Mouse (Mus musculus): Measurements from ENCODE around the gene Olfr519.

Olfr519 gene

DNA sequence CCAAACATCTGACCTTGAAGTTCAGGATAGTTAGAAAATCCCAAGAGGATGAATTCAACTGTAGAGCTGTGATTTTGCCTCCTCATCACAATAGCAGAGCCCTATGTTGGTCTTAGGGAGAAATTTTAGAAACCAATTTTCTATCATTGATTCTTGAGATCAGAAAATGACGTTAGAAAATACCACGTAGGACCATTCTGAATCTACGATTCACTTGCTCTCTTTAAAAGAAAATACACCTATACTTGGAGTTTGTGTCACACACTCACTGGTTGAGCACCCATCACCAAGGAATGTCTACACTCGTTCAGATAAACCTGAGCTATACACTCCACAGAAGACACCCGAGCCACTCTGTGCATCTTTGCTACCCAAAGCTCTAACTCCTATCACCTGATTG lies at the start of gene Olfr519:
Gene Olfr519 (minus strand): TSS at position 101 of the 400 bp plus-strand sequence.
- no peak for DNase-seq (ENCODE audit: low read depth, low spot score)

DNA sequence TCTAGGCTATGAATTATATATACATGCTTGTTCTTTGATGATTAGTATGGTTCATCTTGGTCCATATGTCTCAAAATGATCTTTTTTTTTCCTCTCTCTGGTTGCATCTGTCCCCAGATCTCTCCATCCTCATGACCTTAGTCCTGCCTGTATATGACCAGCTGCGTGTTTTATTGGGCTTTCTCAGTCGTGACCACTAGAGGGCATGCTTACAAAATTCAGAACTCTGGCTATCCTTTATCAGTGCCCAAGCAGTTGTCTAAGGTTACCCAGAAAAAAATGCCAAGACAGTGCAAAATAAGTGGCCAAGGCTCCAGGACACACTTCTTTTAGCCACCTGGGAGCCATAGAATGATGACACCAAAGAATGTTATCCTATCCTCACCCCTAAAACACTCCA lies 49.8 kb upstream of the Olfr519 start:
- DNase-seq (ENCODE audit: low read depth, low spot score), result peak; percentile 34

DNA sequence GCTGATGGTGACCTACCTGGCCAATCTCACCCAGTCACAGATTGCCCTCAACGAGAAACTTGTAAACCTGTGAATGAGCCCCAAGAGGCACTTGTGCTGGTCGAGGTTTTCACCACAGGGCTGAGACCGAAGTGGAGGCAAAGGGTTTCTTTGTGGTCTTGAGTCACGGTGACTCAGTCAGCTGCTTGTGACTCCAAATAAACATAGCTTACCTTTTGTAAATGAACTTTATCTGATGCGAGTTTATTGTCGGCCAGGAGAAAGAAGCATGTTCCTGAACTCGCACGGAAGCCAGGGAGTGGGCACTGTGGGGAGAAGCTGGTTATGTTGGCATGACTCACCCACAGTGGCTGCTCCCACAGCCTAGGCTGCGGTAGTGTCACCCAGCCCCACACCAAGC lies 47.2 kb upstream of the Olfr519 start:
- DNase-seq (ENCODE audit: low read depth, low spot score), result no peak

DNA sequence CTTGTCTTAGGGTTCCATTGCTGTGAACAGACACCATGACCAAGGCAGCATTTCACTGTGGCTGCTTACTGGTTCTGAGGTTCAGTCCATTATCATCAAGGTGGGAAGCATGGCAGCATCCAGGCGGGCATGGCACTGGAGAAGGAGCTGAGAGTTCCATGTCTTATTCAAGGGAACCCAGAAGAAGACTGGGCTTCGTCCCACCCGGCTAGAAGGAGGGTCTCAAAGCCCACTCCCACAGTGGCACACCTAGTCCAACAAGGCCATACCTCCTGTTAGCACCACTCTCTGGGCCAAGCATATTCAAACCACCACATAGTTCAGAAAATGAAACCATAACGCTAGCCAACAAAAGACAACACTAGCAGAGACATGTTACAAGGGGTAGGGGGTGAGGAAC lies 42.4 kb upstream of the Olfr519 start:
- DNase-seq (ENCODE audit: low read depth, low spot score), result no peak

DNA sequence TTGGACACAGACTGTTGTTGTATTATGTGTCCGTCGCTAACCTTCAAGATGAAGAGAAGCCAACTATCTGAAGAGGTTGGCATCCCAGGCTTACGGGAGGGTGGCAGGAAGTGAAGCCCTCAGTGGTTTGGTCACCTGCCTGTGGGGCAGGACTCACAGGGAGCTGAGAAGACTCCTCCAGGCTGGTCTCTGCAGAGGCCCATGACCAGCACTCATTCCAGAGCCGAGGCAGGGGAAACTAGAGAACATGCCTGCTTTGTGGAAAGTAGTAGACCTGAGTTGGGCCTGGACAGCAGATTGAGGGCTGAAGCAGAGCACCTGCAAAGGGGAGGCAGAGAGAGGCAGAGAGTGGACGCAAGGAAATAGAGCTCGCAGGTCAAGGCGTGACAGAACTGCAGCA lies 41.2 kb upstream of the Olfr519 start:
- DNase-seq (ENCODE audit: low read depth, low spot score), result no peak

DNA sequence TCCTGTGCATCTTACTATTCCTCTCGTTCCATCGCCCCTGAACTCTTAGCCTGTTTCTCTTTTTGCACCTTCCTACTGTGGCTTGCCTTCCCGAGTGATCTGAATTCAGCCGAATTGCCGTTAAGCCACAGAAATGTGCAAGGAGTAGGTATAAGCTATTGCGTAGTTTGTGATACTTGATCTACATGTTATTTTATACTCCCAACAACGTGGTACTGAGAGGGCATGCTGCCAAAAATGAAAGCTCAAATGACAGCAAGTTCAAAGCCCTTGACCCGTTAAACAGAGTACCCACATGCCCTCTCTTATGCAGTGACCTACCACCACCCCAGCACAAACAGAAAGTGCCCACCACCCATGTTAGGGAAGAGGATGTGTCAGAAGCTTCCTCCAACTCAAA lies 40.6 kb upstream of the Olfr519 start:
- DNase-seq (ENCODE audit: low read depth, low spot score), result no peak

DNA sequence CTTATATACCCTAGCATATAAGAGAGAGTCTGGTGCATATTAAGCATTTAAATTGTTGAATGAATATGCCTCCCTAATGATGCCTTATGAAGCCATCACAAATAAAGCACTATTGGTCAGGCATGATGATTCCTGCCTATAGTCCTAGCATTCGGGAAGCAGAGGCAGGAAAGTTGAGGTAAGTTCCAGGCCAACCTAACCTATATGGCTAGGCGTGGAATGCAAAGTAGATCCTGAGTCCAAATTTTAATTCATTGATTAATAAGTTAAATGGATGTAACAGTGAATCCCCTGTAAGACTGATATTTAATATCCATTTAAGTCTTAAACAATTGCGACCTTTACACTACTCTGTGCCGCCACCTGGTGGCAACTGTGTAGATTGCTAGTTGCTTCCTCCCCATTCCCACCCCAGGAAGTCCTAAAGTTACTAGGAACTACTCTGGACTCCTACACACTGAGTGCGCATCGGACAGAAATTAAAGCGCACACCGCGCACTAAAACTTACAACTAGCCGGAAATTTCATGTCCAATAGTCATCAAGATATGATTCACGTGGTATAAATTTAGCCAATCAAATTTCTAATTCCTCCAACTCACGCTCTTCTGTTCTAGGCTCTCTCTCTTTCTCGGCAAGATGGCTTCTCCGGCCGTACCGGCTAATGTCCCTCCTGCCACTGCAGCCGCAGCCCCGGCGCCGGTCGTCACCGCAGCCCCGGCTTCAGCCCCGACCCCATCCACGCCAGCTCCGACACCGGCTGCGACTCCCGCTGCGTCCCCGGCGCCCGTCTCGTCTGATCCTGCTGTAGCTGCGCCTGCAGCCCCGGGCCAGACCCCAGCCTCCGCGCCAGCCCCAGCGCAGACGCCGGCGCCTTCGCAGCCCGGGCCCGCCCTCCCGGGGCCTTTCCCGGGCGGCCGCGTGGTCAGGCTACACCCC lies 39.8 kb upstream of the Olfr519 start, which contains the start of gene Eif3f:
Gene Eif3f (plus strand): TSS at position 624 of the 938 bp plus-strand sequence.
- peak; percentile 100 for DNase-seq (ENCODE audit: low read depth, low spot score)

DNA sequence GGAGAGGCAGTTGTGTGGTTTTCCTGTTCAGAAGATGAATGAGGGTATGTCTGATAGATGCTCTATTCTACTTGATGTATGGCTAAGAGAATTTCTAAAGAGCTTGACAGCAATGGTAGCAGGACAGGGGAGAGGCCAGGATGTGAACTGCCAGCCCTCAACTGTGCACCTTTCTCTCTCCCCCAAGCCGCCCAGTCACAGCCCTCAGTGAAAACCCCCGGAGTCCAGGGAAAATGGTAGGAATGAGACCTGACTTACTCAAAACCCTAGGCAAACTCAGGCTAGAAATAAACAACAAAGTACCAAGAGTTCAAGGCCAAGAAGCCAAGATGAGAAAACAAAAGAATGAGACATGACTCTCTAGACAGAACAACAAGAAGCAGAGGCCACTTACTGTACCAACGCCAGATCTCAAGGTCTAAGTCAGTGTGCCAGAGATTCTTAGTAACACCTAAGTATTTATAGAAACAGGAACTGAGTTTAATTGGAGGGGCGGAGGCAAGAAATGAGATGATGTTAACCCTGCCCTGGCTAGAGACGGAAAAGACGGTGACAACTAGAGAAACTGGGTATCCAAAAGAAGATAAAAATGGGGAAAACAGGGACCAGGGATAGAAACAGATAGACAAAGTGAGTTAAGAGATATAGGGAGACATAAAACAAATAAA lies 35.6 kb upstream of the Olfr519 start, which contains the start of gene Nlrp10:
Gene Nlrp10 (minus strand): TSS at position 453 of the 668 bp plus-strand sequence.
- DNase-seq (ENCODE audit: low read depth, low spot score), result no peak

DNA sequence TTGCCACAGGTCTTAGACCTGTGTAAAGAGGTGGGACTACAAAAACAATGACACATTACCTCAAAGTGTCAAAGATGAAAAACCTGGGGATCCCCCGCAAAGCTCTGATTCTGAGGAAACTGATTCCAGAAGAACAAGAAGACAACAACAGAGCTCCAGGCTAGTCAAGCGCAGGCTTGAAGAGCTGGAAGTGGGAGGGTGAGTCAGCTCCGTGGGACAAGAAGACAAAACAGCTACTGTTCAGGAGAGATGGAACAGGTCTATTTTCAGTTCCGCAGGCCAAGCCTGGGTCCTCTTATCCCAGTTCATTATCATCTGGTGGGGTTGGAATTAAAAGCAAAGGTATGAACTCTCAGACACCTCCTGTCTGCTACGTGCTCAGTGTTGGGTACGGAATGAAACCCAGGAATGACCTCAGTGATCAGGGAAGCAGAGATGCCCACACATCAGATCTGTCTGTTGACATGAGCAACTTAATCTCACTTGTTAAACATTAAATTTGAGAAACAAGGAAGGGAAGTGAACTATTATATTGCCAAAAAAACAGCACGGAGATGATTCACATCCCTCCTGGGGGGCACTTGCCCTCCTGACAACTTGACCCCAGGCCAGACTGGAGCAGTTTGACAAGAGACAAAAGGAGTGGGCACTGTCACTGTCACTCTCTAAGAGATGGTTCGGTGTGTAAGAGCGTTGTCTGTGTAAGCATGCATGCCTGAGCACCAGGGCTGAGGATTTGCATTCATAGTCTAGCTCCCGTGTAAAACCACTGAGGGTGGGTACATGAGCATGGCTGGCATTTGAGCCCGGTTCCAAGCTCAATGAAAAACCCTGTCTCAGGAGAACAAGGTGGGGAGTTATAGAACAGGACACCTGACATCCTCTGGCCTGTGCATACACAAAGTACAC lies 34.3 kb upstream of the Olfr519 start:
- DNase-seq (ENCODE audit: low read depth, low spot score), result peak; percentile 28

DNA sequence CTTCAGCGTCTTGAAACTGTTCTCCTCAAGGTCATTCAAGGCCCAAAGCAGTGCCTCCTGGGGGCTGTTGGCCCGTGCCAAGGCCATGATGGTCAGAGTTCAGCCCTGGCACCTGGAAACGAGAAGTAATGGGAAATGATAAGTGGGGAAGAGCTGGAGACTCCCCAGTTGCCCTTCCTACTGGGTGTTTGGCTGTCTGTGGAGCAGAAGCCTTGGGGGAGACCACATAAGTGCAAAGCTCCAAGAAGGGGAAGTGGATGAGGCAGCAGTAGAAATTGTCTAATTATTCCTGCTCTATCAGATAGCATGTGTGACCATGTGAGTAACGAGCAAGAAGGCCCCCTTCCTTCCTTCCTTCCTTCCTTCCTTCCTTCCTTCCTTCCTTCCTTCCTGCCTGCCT lies 32.8 kb upstream of the Olfr519 start:
- no peak for DNase-seq (ENCODE audit: low read depth, low spot score)

DNA sequence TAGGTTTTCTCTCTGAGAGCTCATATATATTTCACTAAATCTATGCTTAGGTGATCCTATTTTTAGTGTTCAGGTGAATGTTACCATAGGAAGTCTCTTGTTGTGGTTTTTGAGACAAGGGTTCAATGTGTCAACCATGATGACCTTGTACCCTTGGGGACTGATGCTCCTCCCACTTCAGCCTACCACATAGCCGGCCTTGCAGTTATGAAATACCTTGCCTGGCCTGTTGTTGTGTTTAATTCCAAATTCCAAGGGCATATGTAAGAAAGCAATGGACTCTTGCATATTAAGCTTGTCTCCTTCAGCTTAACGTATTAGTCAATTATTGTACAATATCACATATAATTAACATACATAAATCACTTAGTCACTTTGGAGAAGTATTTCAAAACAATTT lies 9.7 kb upstream of the Olfr519 start:
- no peak for DNase-seq (ENCODE audit: low read depth, low spot score)

DNA sequence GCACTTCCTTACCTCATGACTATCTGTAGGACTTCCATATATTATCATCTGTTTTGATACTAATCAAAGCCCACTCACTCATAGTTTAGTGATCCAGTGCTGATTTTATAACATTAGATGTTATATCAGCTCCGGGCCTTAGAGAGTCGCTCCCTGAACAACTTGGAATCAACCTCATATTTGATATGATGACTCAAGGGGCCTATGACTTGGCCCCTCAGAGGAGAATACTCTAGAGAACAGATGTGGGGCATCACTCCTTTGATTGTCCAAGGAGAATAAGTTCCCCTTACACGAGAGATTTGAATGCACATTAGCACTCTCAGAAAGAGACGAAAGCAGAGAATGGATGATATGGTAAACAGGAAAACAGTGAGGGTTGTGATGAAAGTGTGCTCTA lies 9.3 kb downstream of the Olfr519 start, which contains the start of gene Olfr518:
Gene Olfr518 (minus strand): TSS at position 101 of the 400 bp plus-strand sequence.
- DNase-seq (ENCODE audit: low read depth, low spot score), result no peak

DNA sequence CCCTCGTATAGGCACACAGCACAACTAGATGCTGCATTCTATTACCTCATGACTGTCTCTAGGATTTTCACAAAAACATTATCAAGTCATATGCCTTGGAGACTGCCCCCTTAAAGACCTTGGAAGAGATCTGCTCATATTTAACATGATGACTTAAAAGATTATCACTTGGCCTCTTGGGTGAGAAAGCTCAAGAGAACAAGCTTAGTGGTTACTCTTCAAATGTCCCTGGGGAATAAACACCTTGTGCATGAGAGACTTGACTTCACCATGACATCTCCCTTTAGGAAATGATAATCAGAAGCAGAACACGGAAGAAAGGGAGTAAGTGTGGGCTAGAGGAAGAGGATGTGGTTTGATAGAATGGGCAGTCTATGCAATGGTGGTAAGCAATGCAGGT lies 21.9 kb downstream of the Olfr519 start, which contains the start of gene Olfr517:
Gene Olfr517 (minus strand): TSS at position 101 of the 400 bp plus-strand sequence.
- DNase-seq (ENCODE audit: low read depth, low spot score), result no peak

DNA sequence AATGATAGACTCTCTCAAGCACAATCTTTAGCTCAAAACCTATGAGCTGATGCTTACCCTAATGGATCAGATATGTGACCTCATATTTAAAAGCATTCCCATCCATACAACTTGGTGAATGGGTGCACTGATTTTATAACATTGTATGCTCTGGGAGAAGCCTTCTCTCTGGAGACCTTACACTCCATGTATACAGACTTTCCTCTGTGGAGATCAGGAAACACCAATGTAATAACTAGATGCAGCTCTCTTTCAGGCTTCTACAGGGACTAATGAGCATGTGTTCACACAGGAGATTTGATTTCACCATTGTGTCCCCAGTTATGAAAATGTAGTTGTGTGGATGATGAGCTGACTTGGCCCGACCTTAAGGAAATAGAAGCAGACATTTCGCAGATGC lies 43.8 kb downstream of the Olfr519 start, which contains the start of gene Olfr516:
Gene Olfr516 (minus strand): TSS at position 101 of the 400 bp plus-strand sequence.
- no peak for DNase-seq (ENCODE audit: low read depth, low spot score)
